Mouse (Mus musculus): ENCODE measurements around the gene Htatip2.

The Htatip2 gene

DNA sequence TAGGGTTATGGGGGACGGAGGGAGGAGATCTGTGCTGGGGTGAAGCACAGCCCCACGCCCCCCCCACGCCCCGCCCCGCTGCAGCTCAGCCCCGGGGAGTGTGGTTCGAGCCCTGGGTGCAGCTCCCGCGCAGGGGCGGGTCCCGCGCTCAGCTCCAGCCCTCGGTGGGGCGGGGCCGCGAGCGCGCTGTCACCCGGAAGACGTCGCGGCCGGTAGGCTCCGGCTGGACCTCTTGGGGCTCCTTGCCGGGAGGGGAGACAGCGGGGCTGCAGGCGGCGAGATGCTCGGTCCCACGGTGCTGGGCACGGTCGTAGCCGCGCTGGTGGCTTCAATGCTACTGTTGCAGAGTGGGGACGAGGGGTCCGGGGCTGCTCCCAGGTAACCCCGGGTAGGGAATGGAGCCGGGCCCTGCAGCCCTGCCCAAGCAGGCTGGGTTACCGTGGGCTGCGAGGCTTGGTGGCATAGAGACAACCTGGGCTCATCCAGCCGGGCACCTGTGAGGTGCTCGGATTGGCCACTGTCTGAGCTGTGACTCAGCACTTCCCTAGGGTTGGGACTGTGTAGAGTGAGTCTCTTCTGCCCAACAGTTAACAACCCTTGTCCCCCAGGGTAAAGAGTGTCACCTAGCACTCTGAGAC, at the start of gene Htatip2:
TSS of gene Htatip2 (plus strand) at position 182 of the 638 bp plus-strand sequence.
- in situ Hi-C loops (cut with MboI, MseI) = no loop called here

- in situ Hi-C loops (cut with MboI, MseI) = no loop called here
These were observed 49.4 kb upstream of the Htatip2 start for GRCm38 (mm10) chr7:49709381-49710021.

DNA sequence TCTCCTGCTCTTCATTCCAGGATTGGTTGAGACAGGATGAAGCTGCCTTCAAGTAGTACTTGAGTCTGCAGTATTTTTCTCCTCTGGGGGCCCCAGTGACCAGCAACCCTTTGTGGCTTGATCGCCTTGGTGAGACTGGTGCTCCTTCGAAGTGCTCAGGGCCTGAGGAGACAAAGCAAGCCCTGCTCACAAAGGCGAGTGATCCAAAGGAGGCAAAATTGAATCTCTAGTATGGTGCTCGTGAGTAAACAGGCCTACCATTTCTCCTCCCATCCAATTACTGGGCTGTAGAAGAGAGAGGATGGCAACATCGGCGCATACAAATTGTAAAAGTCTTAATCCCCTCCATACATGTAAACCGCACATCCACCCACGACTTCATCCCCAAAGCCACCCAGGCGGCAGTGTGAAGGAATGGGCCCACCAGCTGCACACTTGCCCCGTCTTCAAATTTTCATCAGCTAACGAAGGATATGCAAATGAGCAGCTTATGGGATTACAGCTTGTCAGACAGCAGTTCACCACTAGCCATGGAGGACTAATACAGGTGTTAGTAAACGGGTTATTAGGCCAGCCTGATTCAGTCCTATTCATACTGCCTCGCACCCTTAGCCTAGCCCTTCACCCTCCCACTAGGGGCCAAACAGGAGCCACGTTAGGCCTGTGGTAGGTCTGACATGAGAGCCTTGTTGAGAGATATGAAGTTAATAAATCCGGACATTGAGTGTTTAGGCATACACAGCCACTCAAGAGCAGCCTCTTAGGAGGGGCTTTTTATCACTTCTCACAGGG, 40.8 kb upstream of the Htatip2 start:
- in situ Hi-C loops (cut with MboI, MseI) = no loop called here

DNA sequence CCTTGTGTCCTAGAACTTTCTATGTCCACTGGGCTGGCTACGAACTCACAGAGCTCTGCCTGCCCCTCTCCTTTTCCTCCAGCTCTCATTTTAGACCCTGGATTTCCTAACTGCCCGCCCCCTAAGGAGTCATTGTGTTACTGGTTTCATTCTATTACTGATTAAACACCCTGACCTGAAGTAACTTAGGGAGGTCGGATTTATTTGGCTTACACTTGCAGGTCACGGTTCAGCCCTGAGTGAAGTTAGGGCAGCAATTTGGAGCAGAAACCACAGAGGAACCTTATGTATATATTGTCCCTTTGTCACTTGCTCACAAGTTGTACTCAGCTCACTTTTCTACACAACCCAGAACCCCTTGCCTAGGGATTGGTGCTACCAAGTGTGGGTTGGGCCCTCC, 24.6 kb upstream of the Htatip2 start:
- in situ Hi-C loops (cut with MboI, MseI) = no loop called here

DNA sequence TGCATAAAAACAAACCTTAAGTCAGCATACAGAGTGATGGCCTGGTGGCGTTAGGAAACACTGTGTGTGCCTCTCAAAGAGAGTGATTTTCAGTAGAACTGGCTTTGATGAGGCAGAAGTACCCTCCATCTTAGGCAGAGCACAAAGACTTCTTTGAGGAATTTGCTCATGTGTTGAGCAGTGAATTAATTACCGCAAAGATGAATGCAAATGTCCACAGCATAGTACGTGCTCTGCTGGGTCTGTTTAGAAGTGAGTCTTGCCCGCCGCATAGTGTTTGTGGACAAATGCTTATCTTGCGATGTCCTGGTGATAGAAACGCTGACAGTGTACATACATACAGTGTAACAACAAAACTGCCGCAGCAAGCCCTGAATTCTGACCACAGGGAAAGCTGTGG, 19.5 kb upstream of the Htatip2 start:
- in situ Hi-C loops (cut with MboI, MseI) = no loop called here

- in situ Hi-C loops (cut with MboI, MseI) = loop anchor here (5.0 kb wide), 1 partner anchor 244 kb away; no protein-coding TSS in a partner anchor
These were observed 17.4 kb upstream of the Htatip2 start for GRCm38 (mm10) chr7:49741474-49741873.

GRCm38 (mm10) chr7:49741923-49742322, 17.0 kb upstream of the Htatip2 start:
- in situ Hi-C loops (cut with MboI, MseI) = loop anchor here (5.0 kb wide), 1 partner anchor 245 kb away; no protein-coding TSS in a partner anchor

GRCm38 (mm10) chr7:49751148-49751547, 7.8 kb upstream of the Htatip2 start:
- in situ Hi-C loops (cut with MboI, MseI) = loop anchor here (5.0 kb wide), 1 partner anchor 134 kb away; no protein-coding TSS in a partner anchor

DNA sequence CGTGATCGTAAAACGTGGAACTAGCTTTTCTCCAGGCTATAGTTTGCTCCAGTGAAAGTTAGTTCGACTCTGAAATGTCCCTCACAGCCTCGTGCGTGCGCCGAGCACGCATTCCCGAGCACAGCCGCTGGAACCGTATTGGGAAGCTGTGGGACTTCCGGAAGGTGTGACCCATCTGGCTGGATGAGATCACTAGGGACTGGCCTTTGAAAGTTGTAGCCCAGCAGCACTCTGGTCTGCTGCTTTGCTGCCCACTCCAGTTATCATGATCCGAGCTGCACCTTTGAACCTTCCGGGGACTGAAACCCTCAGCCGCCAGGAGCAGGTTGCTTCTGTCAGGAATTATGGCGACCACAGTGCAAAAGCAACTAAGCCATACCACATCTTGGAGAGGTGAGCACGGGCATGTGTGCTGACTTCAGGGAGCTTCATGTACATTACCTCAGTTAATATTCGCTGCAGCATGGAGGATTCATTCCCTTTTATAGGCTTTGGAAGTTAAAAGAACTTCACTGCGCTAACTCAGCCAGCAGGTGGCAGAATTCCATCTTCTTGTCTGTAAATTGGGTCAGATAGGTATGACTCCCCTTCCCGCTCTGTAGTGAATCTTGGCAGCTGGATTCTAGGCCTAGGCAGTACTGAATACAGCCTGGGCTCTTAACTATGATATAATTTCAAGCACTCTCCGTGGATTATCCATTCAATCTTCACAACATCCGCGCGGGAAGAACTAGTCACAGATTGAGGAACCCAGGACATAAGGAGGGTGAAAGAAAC, 6.0 kb upstream of the Htatip2 start:
- in situ Hi-C loops (cut with MboI, MseI) = loop anchor here (5.0 kb wide), 1 partner anchor 136 kb away; no protein-coding TSS in a partner anchor

- in situ Hi-C loops (cut with MboI, MseI) = loop anchor here (5.0 kb wide), 1 partner anchor 137 kb away; no protein-coding TSS in a partner anchor
These were observed 4.1 kb upstream of the Htatip2 start for GRCm38 (mm10) chr7:49754767-49755166.

DNA sequence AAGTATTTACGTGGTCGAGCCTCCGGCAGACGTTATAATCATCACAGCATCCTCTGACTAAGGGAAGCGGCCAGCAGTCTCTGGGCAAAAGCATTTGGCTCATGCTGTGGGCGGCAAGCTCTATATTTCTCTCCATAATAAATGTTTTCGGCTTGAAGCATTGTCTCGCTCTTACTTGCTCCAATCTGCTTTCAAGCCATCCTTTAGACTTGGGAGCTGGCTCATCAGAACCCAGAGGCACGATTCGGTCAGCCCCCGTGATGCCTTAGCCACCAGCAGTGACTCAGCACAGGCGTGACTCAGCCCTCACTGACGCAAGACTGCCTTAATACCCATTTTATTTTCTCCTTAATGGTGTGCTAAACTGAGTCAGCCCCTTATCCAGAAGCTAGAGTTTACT, 3.7 kb downstream of the Htatip2 start:
- in situ Hi-C loops (cut with MboI, MseI) = no loop called here

GRCm38 (mm10) chr7:49764011-49764716, 5.2 kb downstream of the Htatip2 start:
- in situ Hi-C loops (cut with MboI, MseI) = no loop called here

DNA sequence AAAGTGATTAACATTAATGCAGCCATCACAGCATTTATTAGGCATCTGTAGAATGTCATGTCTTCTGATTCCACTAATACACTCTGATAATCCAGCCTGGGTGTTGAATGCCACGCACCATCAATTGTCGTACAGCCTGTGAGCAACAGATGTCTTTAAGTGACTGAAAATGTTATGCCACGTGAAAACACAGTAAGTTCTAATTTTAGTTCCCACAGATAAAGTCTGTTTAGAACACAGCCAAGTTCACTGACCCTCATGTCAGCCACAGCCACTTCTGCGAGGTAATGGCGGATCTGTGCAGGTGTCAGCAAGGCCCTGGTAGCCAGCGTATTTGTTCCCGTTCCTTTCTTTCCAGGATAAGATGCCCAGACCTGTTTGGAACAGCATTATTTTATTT, 7.3 kb downstream of the Htatip2 start:
- in situ Hi-C loops (cut with MboI, MseI) = no loop called here

DNA sequence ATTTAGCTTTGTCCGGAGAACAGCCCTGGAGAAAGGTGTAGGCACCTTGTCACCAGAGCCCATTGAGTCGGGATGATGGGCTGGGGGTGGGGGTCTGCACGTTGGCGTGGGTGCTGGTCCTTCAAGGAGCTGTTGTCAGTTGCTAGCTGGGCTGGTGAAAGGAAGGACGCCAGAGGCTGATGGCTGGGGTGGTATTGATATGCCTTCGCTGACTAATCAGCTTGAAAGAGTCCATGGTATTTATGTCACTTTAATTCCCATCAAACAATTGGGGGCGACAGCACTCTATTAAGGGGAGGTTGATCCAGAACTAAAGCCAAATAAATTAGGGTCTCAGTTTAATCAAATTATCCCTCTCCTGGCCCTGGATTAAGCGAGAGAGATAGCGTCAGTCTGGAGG, 9.6 kb downstream of the Htatip2 start:
- in situ Hi-C loops (cut with MboI, MseI) = no loop called here

DNA sequence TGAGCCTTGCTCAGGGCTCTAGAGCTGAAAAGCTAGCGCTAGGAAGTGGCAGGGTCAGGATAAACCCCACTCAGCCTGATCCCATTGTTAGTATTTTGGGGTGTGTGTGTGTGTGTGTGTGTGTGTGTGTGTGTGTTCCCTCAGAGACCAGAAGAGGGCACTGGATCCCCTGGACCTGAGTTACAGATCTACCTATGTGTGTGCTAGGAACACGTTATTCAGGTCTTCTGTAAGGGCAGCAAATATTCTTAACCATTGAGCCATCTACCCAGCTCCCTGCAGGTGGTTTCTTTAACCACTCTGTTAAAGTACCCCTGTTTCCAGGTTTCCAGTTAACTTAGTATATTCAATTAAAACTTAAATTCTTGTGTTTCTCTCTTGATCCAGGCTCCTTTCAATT, 15.5 kb downstream of the Htatip2 start:
- in situ Hi-C loops (cut with MboI, MseI) = loop anchor here (5.0 to 10.0 kb wide), 2 partner anchors 900 to 987 kb away; partner anchors contain the start of gene Zdhhc13

- in situ Hi-C loops (cut with MboI, MseI) = loop anchor here (10.0 kb wide), 1 partner anchor 903 kb away; no protein-coding TSS in a partner anchor
These were observed 18.7 kb downstream of the Htatip2 start for GRCm38 (mm10) chr7:49777585-49777984.

DNA sequence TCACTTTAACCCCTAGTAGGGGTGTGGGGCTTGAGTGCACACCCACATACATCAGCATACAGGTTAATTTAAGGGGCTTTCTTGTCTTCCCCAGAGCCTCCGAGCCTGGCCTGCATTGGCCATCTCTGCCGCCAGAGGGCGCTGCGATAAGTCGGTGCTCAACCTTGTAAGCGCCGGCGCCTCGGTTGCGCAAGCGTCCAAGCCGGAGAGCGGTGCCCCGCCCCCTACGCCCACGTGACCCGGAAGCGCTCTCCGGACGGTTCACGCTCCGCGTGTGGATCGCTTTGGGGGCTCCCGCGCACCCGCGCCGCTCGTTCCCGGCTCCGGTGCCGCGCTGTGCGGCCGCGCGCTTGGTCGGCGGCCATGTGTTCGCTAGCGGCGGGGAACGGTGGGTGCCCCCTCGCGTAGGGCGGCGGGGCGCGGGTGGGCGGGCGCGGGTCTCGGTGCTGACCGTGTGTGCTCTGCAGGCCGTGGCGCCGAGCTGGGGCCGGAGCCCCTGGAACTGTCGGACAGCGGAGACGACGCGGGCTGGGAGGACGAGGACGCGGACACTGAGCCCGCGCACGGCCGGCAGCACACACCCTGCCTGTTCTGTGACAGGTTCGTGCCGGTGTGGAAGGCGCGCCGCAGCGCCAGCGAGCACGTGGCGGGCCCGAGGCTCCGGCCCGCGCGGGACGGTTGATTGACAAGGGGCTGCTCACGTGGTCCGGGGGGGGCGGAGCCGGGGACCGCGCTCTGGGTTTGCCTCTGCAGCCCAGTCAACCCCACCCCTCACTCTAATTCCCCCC, 19.4 kb downstream of the Htatip2 start, which contains the start of gene Prmt3:
TSS of gene Prmt3 (plus strand) at position 233 of the 788 bp plus-strand sequence.
- in situ Hi-C loops (cut with MboI, MseI) = loop anchor here (10.0 kb wide), 1 partner anchor 904 kb away; no protein-coding TSS in a partner anchor

- in situ Hi-C loops (cut with MboI, MseI) = loop anchor here (10.0 kb wide), 1 partner anchor 904 kb away; no protein-coding TSS in a partner anchor
These were observed 20.1 kb downstream of the Htatip2 start for GRCm38 (mm10) chr7:49778904-49779615.

- in situ Hi-C loops (cut with MboI, MseI) = loop anchor here (10.0 kb wide), 1 partner anchor 142 kb away; no protein-coding TSS in a partner anchor
These were observed 24.1 kb downstream of the Htatip2 start for GRCm38 (mm10) chr7:49783017-49783416.

Measured in regulatory T cell (primary cell).